In the genomic region with DNA sequence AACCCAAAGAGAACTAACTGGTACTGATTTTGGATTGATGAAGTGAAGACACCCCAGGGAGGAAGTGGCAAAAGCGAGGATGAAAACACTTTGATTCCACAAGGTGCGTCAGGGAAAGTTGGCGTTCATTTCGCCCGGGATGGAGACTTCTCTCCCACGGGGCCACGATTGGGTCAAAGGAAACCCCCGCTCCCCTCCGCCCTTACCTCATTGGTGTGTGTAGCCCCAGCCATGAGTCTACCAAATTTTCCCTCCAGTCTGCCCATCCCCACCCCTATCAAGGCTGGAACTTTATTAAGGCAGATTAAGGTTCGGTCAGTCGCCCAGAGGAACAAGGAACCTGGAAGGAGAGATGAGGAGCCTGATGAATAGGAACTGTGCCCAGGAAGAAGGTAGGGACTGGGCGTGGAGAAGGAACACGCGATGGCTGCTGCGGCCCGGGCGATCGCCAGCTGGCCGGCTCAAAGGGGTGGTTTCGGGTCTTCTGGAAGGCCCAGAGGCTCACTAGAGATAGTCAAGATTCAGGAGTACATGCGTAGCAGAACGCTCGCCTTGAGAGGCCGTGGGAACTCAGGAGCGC, we compare ENCODE assay signal across 8 mouse cellular contexts. TPM values are rescaled to one million over a fixed set of nuclear protein-coding genes. Genes with fewer than 3 reads are reported as not detected.
DNase-seq lines count a peak whose midpoint lies in the region; ATAC-seq and TF ChIP-seq lines count a peak whose summit lies in the region.

Slc41a1 (plus strand) TSS at position 287 of the 580 bp plus-strand sequence.

- no peak for TF ChIP-seq CTCF in bone marrow macrophage, adult 2 months (IDR thresholded peaks at IDR 0.05; ENCODE audit: low read depth, low read length)

- 2% methylated on average over 25 of the region's 25 CpGs for WGBS in midbrain, embryonic 12.5 days

- TF ChIP-seq POLR2A in bone marrow macrophage, adult 2 months (IDR thresholded peaks at IDR 0.05; ENCODE audit: borderline replicate concordance, low read depth, low read length), result no peak

- H3K4me2 ChIP-seq in midbrain, embryonic 12.5 days (replicated peaks), result peak within 1 kb of the TSS; percentile 83

- H3K4me1 ChIP-seq in bone marrow macrophage, adult 2 months (ENCODE audit: control insufficient read depth, insufficient read depth, low read length), result peaks cover 8% of the 10 kb centered on the region; the same call in 1 of the 2 replicates
- H3K4me1 ChIP-seq in midbrain, embryonic 12.5 days, result peaks cover 25% of the 10 kb centered on the region

- peaks cover 14% of the 10 kb centered on the region; the same call in 1 of the 2 replicates for H3K36me3 ChIP-seq in midbrain, embryonic 12.5 days

- H3K4me3 ChIP-seq in bone marrow macrophage, adult 2 months (ENCODE audit: insufficient read depth, low read length), result peak within 1 kb of the TSS; percentile 85
- peak within 1 kb of the TSS; percentile 79 for H3K4me3 ChIP-seq in midbrain, embryonic 12.5 days

- no peaks in the 10 kb centered on the region for H3K9me3 ChIP-seq in midbrain, embryonic 12.5 days

- ATAC-seq in granulocyte monocyte progenitor cell, adult 5-6 weeks (replicated peaks; ENCODE audit: poor library complexity, severe bottlenecking), result peak; percentile 28
- ATAC-seq in midbrain, embryonic 12.5 days (ENCODE audit: low FRiP score, low read depth), result no peak; the same call in none of the 2 replicates

- peaks cover 3% of the 10 kb centered on the region; the same call in 1 of the 2 replicates for H3K27me3 ChIP-seq in midbrain, embryonic 12.5 days

- peak within 1 kb of the TSS; percentile 12; the same call in 1 of the 2 replicates for H3K27ac ChIP-seq in bone marrow macrophage, adult 2 months (ENCODE audit: insufficient read depth, low read depth, low read length)
- peak within 1 kb of the TSS; percentile 69 for H3K27ac ChIP-seq in midbrain, embryonic 12.5 days (replicated peaks)

- peak within 1 kb of the TSS; percentile 81 for H3K9ac ChIP-seq in midbrain, embryonic 12.5 days (replicated peaks)

- peak; percentile 11 for DNase-seq in spleen, adult 12 weeks (ENCODE audit: low spot score)
- no peak for DNase-seq in spleen, postnatal 14 days (ENCODE audit: low spot score in 2 of 2)
- DNase-seq in layer of hippocampus, adult 8-10 months (ENCODE audit: low spot score in 2 of 2), result no peak
- DNase-seq in MN1 (ENCODE audit: low spot score), result no peak
- DNase-seq in cerebellum, adult 11-12 months, result no peak

RNA-seq across cellular contexts. Expression of gene Slc41a1, which starts in this region (rescaled TPM):
- 7.8 and 9.3 TPM in 2 replicates for polyA plus RNA-seq in bone marrow macrophage, adult 2 months (2012; ENCODE audit: insufficient read depth, insufficient read length, missing spikeins)
- 8.0 and 11.0 TPM in 2 replicates for total RNA-seq in granulocyte monocyte progenitor cell, adult 5-6 weeks (2014; fragmentation: Nextera tagmentation)
- total RNA-seq in granulocyte monocyte progenitor cell, adult 5-6 weeks (2017), result 3.1 and 7.4 TPM in 2 replicates
- total RNA-seq in layer of hippocampus, adult 8-10 months (2022), result 10 to 100 TPM; 66.7 to 71.1 (median 68.5) TPM
- 13.3 and 13.9 TPM in 2 replicates for polyA plus RNA-seq in midbrain, embryonic 12.5 days (2016; fragmentation: Nextera tagmentation; extraction: Ambion mirVana)

Comparison
In these comparisons a context has a peak if more than half of its experiments do, and no peak if none do; other contexts are left out.
1. RNA of gene Slc41a1 (total RNA-seq): 66.7 to 71.1 TPM in layer of hippocampus, adult 8-10 months; 3.1 to 11.0 TPM in granulocyte monocyte progenitor cell, adult 5-6 weeks; every median in the first group is over 4 times any median in the second.